Mouse (Mus musculus) E14TG2a.4 (cell line): Measurements from ENCODE around the gene Dchs2.

ENCODE experiments used
- CTCF ChIP-seq: conservative IDR thresholded peaks from 2 replicates; pipeline ENCODE4 v1.5.1; 2014; ENCODE audit warnings: low read length
- NANOG ChIP-seq: IDR thresholded peaks from 2 replicates; pipeline ENCODE4 v1.6.1; 2014; ENCODE audit warnings: borderline replicate concordance, low read length, mixed read lengths
- POU5F1 ChIP-seq: IDR thresholded peaks from 2 replicates; pipeline ENCODE4 v1.6.1; 2014; ENCODE audit warnings: low read length, borderline replicate concordance

- TF ChIP-seq CTCF (no peak), NANOG (no peak), POU5F1 (no peak)
These were observed 35.9 kb downstream of the Dchs2 start for GRCm38 (mm10) chr3:83163676-83164075.
